Mouse (Mus musculus): ENCODE data around the gene Htr6. TPM values are rescaled to one million over a fixed set of nuclear protein-coding genes. Genes with fewer than 3 reads are reported as not detected.

Gene Htr6
- polyA plus RNA-seq, 1 experiment from 2014 or later = 0.51 TPM

- Histone ChIP-seq H3K36me3 (no peaks in the 10 kb centered on the region), H3K4me3 (no peak overlapping the region), H3K9me3 (no peaks in the 10 kb centered on the region), H3K4me2 (no peak overlapping the region), H3K9ac (no peak overlapping the region), H3K27me3 (peaks cover 27% of the 10 kb centered on the region), H3K27ac (no peak overlapping the region), H3K4me1 (no peaks in the 10 kb centered on the region)
- 47% methylated on average over 4 of the region's 4 CpGs for WGBS
- ATAC-seq (ENCODE audit: insufficient number of reproducible peaks, insufficient read depth, low FRiP score, low TSS enrichment, low read depth) = no peak
Observed at GRCm38 (mm10) chr4:139068287-139068686, 7.1 kb downstream of the Htr6 start.

DNA sequence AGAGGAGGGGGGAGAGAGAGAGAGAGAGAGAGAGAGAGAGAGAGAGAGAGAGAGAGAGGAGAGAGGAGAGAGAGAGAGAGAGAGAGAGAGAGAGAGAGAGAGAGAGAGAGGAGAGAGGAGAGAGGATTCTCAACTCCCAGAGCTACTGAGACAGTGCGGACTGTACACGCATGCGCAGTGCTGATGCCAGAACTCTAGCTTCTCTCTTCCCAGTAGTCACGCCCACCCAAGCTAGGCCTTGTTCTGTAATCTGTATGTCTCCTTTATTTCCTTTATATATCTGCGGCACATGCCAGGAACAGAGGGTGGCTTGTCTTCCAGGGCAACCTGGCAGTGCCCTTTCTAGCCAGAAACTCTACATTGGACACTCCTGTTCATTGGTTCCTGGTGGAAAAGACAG, 10.5 kb downstream of the Htr6 start:
- no peak overlapping the region for H3K4me3 ChIP-seq
- H3K9ac ChIP-seq = no peak overlapping the region
- H3K9me3 ChIP-seq = no peaks in the 10 kb centered on the region
- H3K27me3 ChIP-seq = peaks cover 6% of the 10 kb centered on the region
- no peak overlapping the region for H3K4me2 ChIP-seq
- no peak overlapping the region for H3K27ac ChIP-seq
- WGBS = 87% methylated on average over 5 of the region's 5 CpGs
- no peaks in the 10 kb centered on the region for H3K36me3 ChIP-seq
- no peak for ATAC-seq (ENCODE audit: insufficient number of reproducible peaks, insufficient read depth, low FRiP score, low TSS enrichment, low read depth)
- no peaks in the 10 kb centered on the region for H3K4me1 ChIP-seq

DNA sequence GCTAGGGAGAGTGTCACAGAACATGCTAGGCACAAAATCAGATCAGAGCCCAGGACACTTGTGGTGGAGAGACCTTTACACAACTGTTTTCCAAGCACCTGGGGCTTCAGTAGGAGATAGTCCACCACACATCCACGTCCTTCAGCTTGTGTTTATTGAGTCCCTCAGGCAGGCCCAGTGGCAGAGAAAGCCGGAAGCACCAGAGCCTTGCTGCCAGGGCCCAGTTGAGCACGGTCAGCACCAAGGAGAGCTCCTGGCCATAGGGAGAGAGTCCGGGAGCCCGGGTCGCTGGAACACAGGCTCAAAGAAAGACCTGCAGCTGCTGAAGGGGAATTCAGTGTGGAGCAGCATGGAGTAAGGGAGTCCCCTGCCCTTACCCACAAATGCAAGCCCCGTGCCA, 15.8 kb downstream of the Htr6 start:
- Histone ChIP-seq H3K9ac (no peak overlapping the region), H3K4me1 (no peaks in the 10 kb centered on the region), H3K4me3 (no peak overlapping the region), H3K4me2 (no peak overlapping the region), H3K9me3 (no peaks in the 10 kb centered on the region), H3K27ac (no peak overlapping the region), H3K36me3 (no peaks in the 10 kb centered on the region), H3K27me3 (no peaks in the 10 kb centered on the region)
- WGBS = 7% methylated on average over 7 of the region's 7 CpGs
- ATAC-seq (ENCODE audit: insufficient number of reproducible peaks, insufficient read depth, low FRiP score, low TSS enrichment, low read depth) = no peak

DNA sequence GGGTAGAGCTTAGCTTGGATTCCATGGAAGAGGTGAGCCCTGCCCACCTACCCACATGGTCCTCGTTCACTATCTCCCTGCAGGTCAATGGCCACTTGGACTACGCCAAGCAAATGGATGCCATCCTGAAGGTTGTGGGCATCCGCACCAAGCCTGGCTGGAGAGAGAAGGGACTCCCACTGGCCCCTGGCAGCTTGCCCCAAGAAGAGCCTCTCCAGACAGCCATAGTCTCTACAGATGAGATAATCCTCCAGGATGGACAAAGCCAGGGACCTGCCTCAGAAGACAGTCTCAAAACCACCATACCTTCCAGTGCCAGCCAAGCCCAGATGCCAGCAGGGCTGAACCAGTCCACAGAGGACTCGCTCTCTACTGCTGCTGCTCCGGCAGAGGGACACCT, 17.3 kb downstream of the Htr6 start:
- Histone ChIP-seq H3K4me1 (no peaks in the 10 kb centered on the region), H3K27ac (no peak overlapping the region)

DNA sequence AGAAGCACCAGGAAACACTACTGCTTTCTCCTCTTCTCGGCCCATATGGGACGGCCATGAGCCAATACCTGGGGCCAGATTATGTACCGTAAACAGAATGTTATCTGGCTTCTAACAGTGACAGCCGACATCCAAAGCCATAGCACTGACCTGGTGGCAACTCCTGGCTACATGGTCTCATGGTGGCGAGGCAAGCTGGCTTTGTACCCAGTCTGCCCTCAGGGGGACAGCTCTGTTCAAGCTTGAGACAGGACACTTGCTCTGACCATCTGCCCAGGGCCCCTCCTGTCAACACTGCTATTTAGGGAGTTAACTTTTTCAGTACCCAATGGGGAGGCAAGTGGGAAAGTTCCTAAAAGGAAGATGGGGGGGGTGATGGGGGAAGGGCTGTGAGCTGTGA, 18.1 kb downstream of the Htr6 start:
- Histone ChIP-seq H3K4me3 (no peak overlapping the region), H3K27me3 (no peaks in the 10 kb centered on the region), H3K36me3 (no peaks in the 10 kb centered on the region), H3K9me3 (no peaks in the 10 kb centered on the region), H3K4me1 (no peaks in the 10 kb centered on the region), H3K4me2 (no peak overlapping the region), H3K9ac (no peak overlapping the region), H3K27ac (no peak overlapping the region)
- WGBS = 62% methylated on average over 5 of the region's 5 CpGs
- ATAC-seq (ENCODE audit: insufficient number of reproducible peaks, insufficient read depth, low FRiP score, low TSS enrichment, low read depth) = no peak

More for the DNA sequence above, 17.3 kb downstream of the Htr6 start:
- Histone ChIP-seq H3K4me2 (no peak overlapping the region), H3K4me3 (no peak overlapping the region), H3K9me3 (no peaks in the 10 kb centered on the region), H3K9ac (no peak overlapping the region), H3K27me3 (no peaks in the 10 kb centered on the region), H3K36me3 (no peaks in the 10 kb centered on the region)
- 81% methylated on average over 5 of the region's 5 CpGs for WGBS
- no peak for ATAC-seq (ENCODE audit: insufficient number of reproducible peaks, insufficient read depth, low FRiP score, low TSS enrichment, low read depth)

- no peak for ATAC-seq (ENCODE audit: insufficient number of reproducible peaks, insufficient read depth, low FRiP score, low TSS enrichment, low read depth)
Observed at GRCm38 (mm10) chr4:139055744-139056143, 19.6 kb downstream of the Htr6 start.

DNA sequence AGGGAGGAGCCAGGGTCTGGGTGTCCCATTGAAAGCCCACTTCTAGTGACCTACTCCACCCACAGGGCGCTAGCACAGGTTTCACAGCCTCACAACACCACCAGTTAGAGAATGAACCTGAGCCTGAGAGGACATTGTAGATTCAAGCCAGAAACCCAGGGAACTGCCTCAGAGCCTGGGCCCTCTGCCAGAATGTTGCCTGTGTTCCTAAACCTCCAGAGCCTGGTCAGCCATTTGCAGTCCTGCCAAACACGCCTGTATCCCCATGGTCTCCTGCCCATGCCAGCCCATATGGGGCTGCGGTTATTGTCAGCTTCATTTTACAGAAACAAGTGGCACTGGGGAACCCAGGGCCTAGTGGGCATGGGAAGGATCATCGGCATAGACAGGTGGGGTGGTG, 20.0 kb downstream of the Htr6 start:
- 84% methylated on average over 4 of the region's 4 CpGs for WGBS
- H3K27ac ChIP-seq = no peak overlapping the region
- H3K36me3 ChIP-seq = no peaks in the 10 kb centered on the region
- no peak overlapping the region for H3K4me3 ChIP-seq
- H3K9ac ChIP-seq = no peak overlapping the region
- ATAC-seq (ENCODE audit: insufficient number of reproducible peaks, insufficient read depth, low FRiP score, low TSS enrichment, low read depth) = no peak
- no peaks in the 10 kb centered on the region for H3K27me3 ChIP-seq
- no peaks in the 10 kb centered on the region for H3K9me3 ChIP-seq
- H3K4me2 ChIP-seq = no peak overlapping the region
- no peaks in the 10 kb centered on the region for H3K4me1 ChIP-seq

More at GRCm38 (mm10) chr4:139055744-139056143, 19.6 kb downstream of the Htr6 start:
- Histone ChIP-seq H3K4me1 (no peaks in the 10 kb centered on the region), H3K4me3 (no peak overlapping the region), H3K27ac (no peak overlapping the region), H3K4me2 (no peak overlapping the region), H3K9me3 (no peaks in the 10 kb centered on the region), H3K27me3 (no peaks in the 10 kb centered on the region), H3K36me3 (no peaks in the 10 kb centered on the region), H3K9ac (no peak overlapping the region)
- 70% methylated on average over 3 of the region's 3 CpGs for WGBS

DNA sequence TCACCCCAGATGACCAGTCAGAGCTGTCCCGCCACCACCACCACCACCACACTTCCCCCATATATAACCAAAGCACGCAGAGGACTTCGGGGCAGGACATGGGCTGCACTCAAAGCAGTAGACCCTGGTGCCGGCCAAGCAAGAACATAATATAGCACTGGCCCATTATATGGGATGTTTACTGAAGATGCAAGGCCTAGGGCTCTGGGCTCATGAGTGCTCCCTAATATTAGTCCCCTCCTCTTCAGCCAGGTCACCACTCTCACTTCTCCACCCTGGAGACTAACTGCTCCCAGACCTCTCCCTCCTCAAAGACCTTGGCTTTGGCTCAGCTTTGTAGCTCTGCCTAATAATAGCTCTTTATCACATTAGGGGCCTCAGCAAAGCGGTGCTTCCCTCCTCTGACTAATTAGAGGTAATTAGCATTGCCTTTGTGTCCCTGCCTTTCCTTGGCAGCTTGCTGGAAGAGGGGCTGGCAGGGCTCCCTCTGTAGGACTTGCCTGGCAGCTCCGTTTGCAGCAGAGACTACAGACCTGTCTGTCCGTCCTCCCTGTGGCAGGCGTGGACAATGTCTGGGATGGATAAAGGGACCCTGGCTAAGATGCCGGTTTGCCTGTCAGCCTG, 21.0 kb downstream of the Htr6 start:
- Histone ChIP-seq H3K4me3 (no peak overlapping the region), H3K4me1 (no peaks in the 10 kb centered on the region), H3K4me2 (no peak overlapping the region), H3K9me3 (no peaks in the 10 kb centered on the region), H3K9ac (no peak overlapping the region), H3K27ac (no peak overlapping the region), H3K36me3 (no peaks in the 10 kb centered on the region), H3K27me3 (no peaks in the 10 kb centered on the region)
- 43% methylated on average over 9 of the region's 9 CpGs for WGBS
- ATAC-seq (ENCODE audit: insufficient number of reproducible peaks, insufficient read depth, low FRiP score, low TSS enrichment, low read depth) = no peak

GRCm38 (mm10) chr4:139053391-139053790, 22.0 kb downstream of the Htr6 start:
- no peaks in the 10 kb centered on the region for H3K9me3 ChIP-seq
- H3K27me3 ChIP-seq = no peaks in the 10 kb centered on the region
- H3K27ac ChIP-seq = no peak overlapping the region
- WGBS = 67% methylated on average over 5 of the region's 5 CpGs
- H3K4me1 ChIP-seq = no peaks in the 10 kb centered on the region
- no peaks in the 10 kb centered on the region for H3K36me3 ChIP-seq
- H3K4me3 ChIP-seq = no peak overlapping the region
- H3K9ac ChIP-seq = no peak overlapping the region
- no peak overlapping the region for H3K4me2 ChIP-seq
- ATAC-seq (ENCODE audit: insufficient number of reproducible peaks, insufficient read depth, low FRiP score, low TSS enrichment, low read depth) = no peak

- no peak overlapping the region for H3K4me2 ChIP-seq
- 80% methylated on average over 7 of the region's 7 CpGs for WGBS
- H3K27me3 ChIP-seq = no peaks in the 10 kb centered on the region
- H3K36me3 ChIP-seq = no peaks in the 10 kb centered on the region
- no peaks in the 10 kb centered on the region for H3K9me3 ChIP-seq
- H3K27ac ChIP-seq = no peak overlapping the region
- H3K4me1 ChIP-seq = no peaks in the 10 kb centered on the region
- ATAC-seq (ENCODE audit: insufficient number of reproducible peaks, insufficient read depth, low FRiP score, low TSS enrichment, low read depth) = no peak
- no peak overlapping the region for H3K4me3 ChIP-seq
- no peak overlapping the region for H3K9ac ChIP-seq
Observed at GRCm38 (mm10) chr4:139052796-139053195, 22.6 kb downstream of the Htr6 start.

DNA sequence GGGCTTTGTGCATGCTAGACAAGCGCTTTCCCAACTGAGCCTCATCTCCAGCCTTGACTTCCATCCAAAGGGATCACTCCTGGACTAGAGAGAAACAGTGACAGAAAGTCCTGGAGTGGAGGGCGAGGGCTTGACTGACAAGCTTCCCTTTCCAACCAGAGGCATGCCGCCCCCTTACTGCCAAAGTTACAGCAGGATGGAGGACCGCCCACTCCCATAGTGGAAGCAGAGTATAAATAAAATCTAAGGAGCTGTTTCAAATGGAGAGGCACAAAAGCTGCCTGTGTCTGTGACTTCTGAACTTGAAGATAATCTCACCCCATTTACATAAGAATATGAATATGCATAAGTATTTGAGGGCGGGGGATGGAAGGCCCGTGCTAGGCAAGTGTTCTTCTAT, 26.9 kb downstream of the Htr6 start:
- no peaks in the 10 kb centered on the region for H3K36me3 ChIP-seq
- no peaks in the 10 kb centered on the region for H3K27me3 ChIP-seq
- H3K4me1 ChIP-seq = no peaks in the 10 kb centered on the region
- no peak for ATAC-seq (ENCODE audit: insufficient number of reproducible peaks, insufficient read depth, low FRiP score, low TSS enrichment, low read depth)
- H3K9ac ChIP-seq = no peak overlapping the region
- no peak overlapping the region for H3K4me3 ChIP-seq
- no peak overlapping the region for H3K4me2 ChIP-seq
- no peak overlapping the region for H3K27ac ChIP-seq
- 74% methylated on average over 6 of the region's 6 CpGs for WGBS
- H3K9me3 ChIP-seq = no peaks in the 10 kb centered on the region

- Histone ChIP-seq H3K4me2 (no peak overlapping the region), H3K27me3 (no peaks in the 10 kb centered on the region), H3K9me3 (no peaks in the 10 kb centered on the region), H3K27ac (no peak overlapping the region), H3K4me3 (no peak overlapping the region), H3K9ac (no peak overlapping the region), H3K36me3 (no peaks in the 10 kb centered on the region), H3K4me1 (no peaks in the 10 kb centered on the region)
- ATAC-seq (ENCODE audit: insufficient number of reproducible peaks, insufficient read depth, low FRiP score, low TSS enrichment, low read depth) = no peak
- 41% methylated on average over 5 of the region's 5 CpGs for WGBS
Observed at GRCm38 (mm10) chr4:139046354-139046753, 29.0 kb downstream of the Htr6 start.

Data from embryonic facial prominence, embryonic 13.5 days (tissue).